Mouse (Mus musculus) granulocyte monocyte progenitor cell, adult 5-6 weeks (primary cell): ENCODE data around the gene Paqr4. TPM values are rescaled to one million over a fixed set of nuclear protein-coding genes. Genes with fewer than 3 reads are reported as not detected.
A peak's percentile ranks its signal among the peaks of the same experiment; 100 is the strongest.
"Not testable (repeated sequence)": the region's sequence is repeated elsewhere in the genome, so short reads cannot be mapped to it uniquely, and the experiment has no call there.

ENCODE experiments used
- ATAC-seq: replicated peaks from 2 replicates; pipeline ENCODE4 v1.8.0; 2016; ENCODE audit warnings: mild to moderate bottlenecking, moderate TSS enrichment, inconsistent platforms; ENCODE audit not compliant: poor library complexity, severe bottlenecking
- total RNA-seq, 2 experiments: library from RNA; stranded (forward) in 1 of 2; stranded (reverse) in 1 of 2; fragments of 200-712, 200-1000 nt in 1 of 2; fragments of >200 nt in 1 of 2; fragmentation: Nextera tagmentation in 1 of 2; gene quantifications; 2 replicates each; pipeline ENCODE4 v1.2.3; 2014 to 2017

Paqr4 gene
- total RNA-seq (2014; fragmentation: Nextera tagmentation) (0.69 and 2.4 TPM in 2 replicates), total RNA-seq (2017) (2.2 and 2.5 TPM in 2 replicates)

DNA sequence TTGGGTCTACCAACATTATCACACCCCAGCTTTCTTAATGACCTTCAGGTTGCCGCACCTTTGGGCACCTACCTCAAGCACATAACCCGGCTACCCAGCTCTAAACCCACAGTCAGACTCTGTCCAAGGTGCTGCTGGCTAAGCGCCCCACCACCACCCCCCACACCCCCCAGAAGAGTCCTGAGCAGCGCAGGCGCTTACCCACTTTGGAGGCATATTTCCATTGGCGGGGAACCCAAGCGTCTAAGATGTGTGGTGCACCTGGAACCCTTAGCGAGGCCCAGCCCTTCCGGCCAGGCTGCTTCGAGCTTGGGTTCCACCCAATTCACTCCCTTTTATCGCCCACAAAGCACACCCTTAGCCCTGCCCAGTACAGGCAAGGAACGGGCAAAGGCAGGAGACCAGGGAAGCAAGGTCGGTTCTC is at the start of gene Paqr4:
Paqr4 (minus strand) TSS at position 270 of the 424 bp plus-strand sequence.
- peak; percentile 3 for ATAC-seq

DNA sequence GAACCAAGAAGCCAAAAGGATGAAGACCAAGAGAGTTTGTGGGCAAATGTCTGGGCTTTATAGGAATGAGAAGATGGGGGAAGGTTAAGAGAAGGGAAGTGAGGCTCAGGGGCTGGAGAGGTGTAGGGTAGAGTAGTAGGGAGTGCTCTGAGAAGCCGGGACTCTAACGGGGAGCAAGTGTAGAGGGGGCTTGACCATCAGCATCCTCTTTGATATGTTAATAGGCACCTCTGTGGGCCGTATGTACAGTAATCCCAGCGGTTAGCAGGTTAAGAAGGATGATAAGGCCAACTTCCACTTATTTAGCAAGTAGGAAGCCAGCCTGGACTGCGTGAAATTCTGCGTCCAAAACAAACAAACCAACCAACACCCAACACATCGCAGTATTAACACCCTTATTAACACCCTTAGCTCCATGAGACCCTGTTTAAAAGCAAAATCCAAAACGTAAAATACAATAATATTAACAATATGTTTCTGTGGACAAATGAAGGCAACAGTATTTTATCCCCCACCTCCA is 49.1 kb upstream of the Paqr4 start:
- no peak for ATAC-seq

DNA sequence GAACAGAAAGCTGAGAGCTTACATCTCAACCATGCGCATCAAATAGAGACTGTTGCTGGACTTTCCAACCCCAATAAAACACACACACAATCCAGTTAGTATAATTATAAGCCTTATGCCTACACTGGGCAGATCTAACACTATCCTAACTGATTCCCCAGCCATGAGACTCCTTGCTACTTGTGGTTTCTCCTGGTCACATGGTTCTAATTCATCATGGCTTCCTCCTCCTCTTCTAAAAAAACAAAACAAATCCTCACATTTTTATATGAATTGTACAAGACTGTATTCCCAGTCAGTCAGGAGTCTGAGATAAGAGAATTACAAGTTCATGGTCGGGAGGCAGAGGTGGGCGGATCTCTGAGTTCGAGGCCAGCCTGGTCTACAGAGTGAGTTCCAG is 48.3 kb upstream of the Paqr4 start:
- no peak for ATAC-seq

DNA sequence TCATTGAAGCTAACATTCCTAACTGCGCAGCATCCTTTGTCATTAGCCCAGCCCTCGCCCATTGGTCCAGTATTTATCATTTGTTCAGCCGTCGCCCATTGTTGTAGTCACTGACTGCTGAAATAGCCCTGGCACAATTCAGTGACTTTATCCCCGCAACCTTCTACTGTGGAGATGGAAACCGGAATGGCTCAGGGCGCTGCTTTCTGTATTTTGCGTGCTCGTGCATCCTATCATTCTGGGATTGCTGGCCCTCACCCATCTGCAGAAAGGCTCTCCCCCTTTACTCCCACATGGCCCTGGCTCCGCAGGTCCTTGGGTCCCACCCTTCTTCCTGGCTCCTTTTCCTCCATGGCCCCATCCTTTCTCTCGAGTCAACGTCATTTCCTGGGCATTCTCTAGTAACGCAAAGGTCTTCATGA is 45.9 kb upstream of the Paqr4 start:
- no peak for ATAC-seq

DNA sequence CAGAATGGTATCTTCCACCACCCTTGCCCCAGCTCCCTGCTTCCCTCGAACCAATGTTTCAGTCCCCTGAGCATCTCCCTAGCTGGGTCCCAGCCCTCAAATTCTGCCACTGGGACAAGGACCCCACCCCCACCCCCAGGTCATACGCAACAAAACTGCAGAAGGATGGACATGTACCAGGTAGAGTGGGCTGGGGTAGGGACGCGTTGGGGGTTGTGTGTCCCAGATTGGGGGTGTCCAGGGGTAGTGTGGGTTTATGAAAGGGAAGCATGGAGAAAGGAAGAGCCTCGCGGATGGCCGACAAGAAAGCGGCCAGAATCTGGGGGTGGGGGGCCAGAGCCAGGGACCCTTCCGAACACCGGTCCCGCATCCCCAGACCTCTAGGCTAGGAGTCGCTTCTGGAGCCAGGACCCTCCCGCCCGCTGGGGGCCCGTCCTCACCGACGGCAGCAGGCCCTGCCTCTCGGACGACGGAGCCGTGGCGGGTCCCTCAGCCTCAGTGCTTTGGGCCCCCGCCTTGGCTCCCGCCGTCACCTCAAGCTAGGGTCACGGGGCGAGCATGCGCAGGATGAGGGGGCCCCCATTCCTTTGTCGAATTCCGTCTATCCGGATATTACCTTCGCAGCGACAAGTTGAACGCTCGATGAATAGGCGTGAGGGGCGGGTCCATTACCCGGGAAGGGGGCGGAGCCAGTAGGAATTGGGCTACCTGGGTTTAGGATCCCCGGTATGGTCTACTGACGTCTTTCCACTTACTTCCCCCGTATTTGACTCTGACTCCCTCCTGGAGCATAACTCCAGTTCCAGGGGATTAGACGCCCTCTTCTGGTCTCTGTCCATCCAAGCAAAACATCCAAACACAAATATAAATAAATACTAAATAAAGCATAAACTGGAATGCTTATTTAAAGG is 45.1 kb upstream of the Paqr4 start, which contains the start of gene Flywch2:
Flywch2 (minus strand) TSS at position 521 of the 911 bp plus-strand sequence.
- peak; percentile 80 for ATAC-seq

DNA sequence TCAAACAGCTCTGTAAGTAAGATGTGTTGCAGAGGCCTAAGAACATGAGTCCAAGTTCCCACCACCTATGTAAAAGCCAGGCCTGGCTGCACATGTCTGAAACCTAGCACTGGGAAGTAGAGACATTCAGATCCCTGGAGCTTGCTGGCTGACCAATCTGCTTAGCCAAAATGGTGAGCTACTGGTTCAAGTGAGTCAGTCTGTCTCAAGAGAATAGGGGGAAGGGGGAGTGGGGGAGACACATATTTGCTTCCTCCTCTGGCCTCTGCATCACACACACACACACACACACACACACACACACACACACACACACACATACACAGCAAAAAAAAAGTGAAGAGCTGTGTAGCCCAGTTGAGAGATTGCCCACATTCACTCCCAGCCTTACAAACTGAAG is 42.7 kb upstream of the Paqr4 start:
- ATAC-seq = no peak

GRCm38 (mm10) chr17:23778447-23778846 is 37.8 kb upstream of the Paqr4 start:
- ATAC-seq = no peak

DNA sequence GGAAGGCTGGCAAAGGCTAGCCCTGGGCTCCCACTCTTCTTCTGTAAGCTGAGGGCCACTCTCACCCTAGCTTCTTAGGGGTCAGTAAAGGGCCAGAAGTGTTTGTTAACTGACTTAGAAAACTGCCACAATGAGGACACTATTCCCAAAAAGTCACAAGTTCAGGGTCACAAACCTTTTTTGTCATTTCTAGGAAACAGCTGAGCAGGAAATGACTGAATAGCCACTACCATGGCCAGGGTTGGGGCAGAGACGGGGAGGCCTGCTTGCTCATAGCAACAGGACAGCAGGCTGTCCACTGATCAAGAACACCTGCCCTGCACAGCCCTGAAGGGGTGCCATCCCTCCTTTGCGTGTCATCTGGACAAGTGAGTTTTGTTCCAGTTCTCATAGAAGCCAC is 36.5 kb upstream of the Paqr4 start:
- ATAC-seq = no peak

GRCm38 (mm10) chr17:23776216-23776615 is 35.5 kb upstream of the Paqr4 start:
- no peak for ATAC-seq

- ATAC-seq = peak; percentile 72
These were observed 33.4 kb upstream of the Paqr4 start for GRCm38 (mm10) chr17:23774090-23774489.

DNA sequence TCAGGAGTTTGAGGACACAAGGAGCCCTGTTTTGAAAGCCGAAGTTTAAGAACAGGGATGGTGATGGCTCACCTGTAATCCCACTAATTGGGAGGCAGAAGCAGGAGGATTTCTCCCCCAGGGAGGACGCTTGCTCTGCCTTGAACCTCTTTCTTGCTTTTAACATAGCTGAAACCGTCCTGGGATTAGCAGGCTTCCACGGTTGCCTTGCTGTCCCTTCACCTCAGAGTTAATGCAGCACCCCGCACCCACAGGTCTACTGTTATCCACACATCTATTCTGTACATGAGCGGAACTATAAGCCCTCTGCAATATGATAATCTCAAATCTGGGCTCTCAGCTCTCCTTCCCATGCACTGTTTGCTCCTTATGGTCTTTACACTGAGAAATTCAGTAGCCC is 33.0 kb upstream of the Paqr4 start:
- ATAC-seq = no peak

DNA sequence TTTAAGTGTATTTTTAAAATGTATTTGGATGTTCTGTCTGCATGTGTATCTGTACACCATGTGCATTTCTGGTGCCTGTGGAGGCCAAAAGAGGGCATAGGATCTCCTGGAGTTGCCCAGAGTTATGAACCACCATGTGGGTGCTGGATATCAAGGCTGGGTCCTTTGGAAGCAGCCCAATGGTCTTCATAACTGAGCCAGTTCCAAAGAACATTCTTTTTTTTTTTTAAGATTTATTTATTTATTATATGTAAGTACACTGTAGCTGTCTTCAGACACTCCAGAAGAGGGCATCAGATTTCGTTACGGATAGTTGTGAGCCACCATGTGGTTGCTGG is 31.5 kb upstream of the Paqr4 start:
- not testable (repeated sequence) for ATAC-seq

DNA sequence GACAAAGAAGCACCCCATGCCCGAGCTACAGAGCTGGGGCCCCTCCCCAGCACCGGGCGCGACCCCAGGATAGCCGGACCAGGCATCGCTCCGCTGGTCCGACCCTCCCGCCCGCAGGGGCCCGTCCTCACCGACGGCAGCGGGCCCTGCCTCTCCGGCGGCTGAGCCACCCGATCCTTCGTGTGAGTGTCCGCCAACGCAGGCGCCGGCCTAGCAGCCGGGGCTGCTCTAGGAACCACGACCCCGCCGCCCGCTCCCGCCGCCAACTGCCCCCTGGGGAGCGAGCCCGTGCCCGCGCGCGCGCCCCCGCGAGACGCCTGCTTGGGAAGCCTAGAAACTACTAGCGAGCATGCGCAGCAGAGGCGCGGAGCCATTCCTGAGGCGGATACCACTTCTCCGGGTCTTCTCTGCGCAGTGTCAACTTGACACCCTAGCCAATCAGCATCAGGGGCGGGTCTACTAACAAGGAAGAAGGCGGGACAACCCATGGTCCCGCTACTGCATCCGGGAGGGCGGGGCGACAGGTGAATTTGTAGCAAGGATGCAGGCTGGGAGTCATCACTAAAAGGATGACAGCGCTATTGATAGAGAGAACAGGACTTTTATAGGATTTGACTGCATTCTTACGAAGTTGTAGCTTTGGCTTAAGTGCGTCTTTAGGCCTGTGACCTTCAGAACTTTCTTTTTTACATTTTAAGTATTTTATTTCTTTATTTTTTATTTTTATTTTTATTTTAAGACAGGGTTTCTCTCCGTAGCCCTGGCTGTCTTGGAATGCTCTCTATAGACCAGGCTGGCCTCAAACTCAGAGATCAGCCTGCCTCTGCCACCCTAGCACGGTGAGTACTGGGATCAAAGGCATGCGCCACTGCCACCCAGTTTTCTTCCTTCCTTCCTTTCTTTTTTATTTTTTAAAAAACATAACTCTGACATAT is 30.9 kb upstream of the Paqr4 start, which contains the start of gene Flywch1:
Flywch1 (minus strand) TSS at position 319 of the 935 bp plus-strand sequence.
- ATAC-seq = peak; percentile 97

GRCm38 (mm10) chr17:23770896-23771283 is 30.2 kb upstream of the Paqr4 start:
- ATAC-seq = no peak

GRCm38 (mm10) chr17:23770493-23770892 is 29.8 kb upstream of the Paqr4 start:
- ATAC-seq = no peak

GRCm38 (mm10) chr17:23762976-23763375 is 22.3 kb upstream of the Paqr4 start:
- ATAC-seq = no peak

GRCm38 (mm10) chr17:23761155-23761554 is 20.5 kb upstream of the Paqr4 start:
- ATAC-seq = no peak

DNA sequence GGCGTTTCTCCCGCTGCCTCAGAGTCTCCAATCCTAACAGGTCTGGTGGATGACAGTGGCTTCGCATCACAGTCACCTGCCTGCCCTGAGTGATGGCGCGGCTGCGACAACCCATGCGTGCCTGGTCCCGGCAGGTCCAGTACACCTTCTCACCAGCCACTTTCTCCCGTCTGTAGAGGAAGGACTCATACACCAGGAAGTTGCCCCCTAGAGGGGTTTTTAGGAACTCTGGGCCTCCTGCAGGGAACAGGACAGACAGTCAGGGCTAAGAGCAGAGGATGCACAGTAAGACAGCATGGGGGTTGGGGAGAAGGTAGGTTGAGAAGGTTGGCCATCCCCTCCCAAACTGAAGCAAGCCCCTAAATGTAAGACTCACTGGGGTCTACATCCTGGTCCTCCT is 19.6 kb upstream of the Paqr4 start:
- no peak for ATAC-seq

- no peak for ATAC-seq
These were observed 18.1 kb upstream of the Paqr4 start for GRCm38 (mm10) chr17:23758801-23759200.

DNA sequence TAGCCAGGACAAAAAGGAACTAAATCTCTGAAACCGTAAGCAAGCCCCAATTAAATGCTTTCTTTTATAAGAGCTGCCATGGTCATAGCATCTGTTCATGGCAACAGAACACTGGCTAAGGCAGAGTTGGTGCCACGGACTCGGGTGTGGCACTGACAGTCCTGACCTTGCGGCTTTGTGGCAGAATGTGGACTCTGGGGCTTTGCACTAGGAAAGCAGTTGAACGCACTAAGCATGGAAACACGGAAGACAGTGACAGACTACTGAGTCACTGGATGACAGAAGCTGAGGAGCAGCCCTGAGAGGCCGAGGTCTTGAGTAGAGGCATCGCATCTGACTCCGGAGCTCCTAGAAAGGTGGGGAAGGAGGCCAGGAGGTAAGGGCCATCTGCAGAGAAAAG is 16.9 kb upstream of the Paqr4 start:
- no peak for ATAC-seq

DNA sequence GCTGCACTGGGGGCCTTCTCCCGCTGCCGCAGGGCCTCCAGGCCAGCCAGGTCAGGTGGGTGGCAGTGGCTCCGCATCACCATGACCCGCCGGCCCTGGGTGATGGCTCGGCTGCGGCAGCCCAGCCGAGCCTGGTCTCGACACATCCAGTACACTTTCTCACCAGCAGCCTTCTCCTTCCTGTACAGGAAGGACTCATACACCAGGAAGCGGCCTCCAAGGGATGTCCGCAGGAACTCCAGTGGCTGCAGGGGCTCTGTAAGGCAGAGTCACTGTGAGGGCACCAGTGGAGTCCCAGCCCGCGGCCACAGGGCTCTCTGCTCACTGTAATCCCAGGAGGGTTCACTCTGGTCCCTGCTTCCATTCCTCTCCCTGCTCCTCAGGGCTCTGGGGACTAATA is 15.0 kb upstream of the Paqr4 start:
- ATAC-seq = no peak
